Mouse (Mus musculus): ENCODE measurements at regions not wholly inside any gene's neighbourhood (a gene's known extent, or its start where the extent isn't known, plus 50 kb on each side); places are given as distances from the start of the nearest gene placed in this dataset.

DNA sequence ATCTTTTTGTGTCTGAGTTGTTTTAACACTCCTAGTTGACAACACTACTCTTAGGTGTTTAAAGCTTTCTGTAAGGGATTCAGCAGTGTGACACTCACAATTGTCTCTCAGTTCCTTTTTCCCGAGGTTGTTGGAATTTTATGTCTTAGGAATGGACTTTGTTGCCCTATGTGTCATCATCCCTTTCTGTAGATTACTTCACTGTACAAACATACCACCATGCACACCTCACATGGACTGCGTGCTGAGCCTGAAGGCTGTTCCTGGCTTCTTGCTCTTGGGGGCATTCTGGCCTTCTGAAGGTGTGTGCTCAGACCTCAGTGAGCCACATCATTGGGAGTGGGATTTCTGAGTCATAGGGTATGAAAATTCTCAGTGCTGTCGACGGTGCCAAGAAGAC, 358.1 kb downstream of the Etnk1 start:
- TF ChIP-seq POLR2A (IDR thresholded peaks at IDR 0.05; ENCODE audit: borderline replicate concordance, extremely low read depth, insufficient read depth, insufficient read length, poor library complexity, severe bottlenecking) (no peak), CTCF (IDR thresholded peaks at IDR 0.05; ENCODE audit: borderline replicate concordance, extremely low read depth, insufficient read depth, insufficient read length) (no peak)

All from brain, embryonic 14.5 days (tissue).